ENCODE assay signal across 9 mouse cellular contexts in the genomic region with DNA sequence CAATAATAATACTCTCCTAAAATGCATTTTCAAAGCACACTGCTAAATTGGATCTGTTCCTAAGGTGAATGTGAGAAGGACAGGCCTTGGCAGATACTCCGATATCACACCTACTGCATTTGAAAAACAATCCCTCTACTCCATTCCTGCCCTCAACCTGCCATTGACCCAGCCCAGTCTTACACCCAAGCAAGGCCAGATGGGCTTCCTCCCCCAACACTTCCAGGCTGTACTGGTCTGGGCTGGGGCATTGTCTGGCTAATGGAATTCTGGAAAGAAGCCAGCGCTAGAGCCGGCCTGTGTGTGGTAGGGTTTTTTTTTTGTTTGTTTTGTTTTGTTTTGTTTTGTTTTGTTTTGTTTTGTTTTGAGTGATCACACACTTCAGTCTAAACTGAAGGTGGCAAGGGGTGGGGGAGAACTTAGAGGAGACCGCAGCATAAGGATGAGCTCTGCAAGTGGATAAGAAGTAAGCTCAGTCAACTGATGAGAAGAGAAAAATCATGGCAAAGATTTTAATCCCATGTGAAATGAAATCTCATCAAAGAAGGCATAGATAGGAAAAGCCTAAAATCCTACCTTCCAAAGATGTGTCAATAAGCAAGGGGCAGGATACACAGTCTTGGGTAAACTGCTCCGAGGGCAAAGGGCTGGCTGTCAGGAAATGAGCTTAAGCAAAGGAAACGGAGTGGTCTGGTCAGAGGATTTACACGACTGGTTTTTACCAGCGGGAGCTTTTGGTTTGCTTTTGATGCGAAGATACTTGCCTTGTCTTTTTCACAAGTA. TPM values are rescaled to one million over a fixed set of nuclear protein-coding genes. Genes with fewer than 3 reads are reported as not detected.
A peak's percentile ranks its signal among the peaks of the same experiment; 100 is the strongest.
DNase-seq lines count a peak whose midpoint lies in the region; ATAC-seq and TF ChIP-seq lines count a peak whose summit lies in the region.
"Had no signal": no experiment of that assay in that cellular context is flagged by ENCODE, and none has a peak within 500 bp of the region (broad histone marks: within the 10 kb centered on the region; RNA-seq: fewer than 3 reads in every experiment).

No protein-coding gene starts in this region.

- no peak overlapping the region for H3K4me3 ChIP-seq in embryonic facial prominence, embryonic 12.5 days
- H3K4me3 ChIP-seq in lung, postnatal 0 days (ENCODE audit: low read depth, low read length), result no peak overlapping the region

- DNase-seq in MN1 (ENCODE audit: low spot score), result peak; percentile 72
- DNase-seq in heart, postnatal 4 days, result peak; percentile 35
- DNase-seq in lung, postnatal 0 days (ENCODE audit: low spot score), result peak; percentile 70
- DNase-seq in right cerebral cortex, adult 2 months (ENCODE audit: low spot score in 2 of 2), result no peak
- DNase-seq in right cerebral cortex, postnatal 10 days (ENCODE audit: low spot score in 2 of 2), result no peak
- no peak for DNase-seq in thymus, postnatal 36 days
- DNase-seq in adrenal gland, adult 8-10 months, result no peak

- WGBS in embryonic facial prominence, embryonic 12.5 days, result 12% methylated on average over 9 of the region's 9 CpGs
- WGBS in lung, postnatal 0 days, result 14% methylated on average over 9 of the region's 9 CpGs

- H3K4me2 ChIP-seq in embryonic facial prominence, embryonic 12.5 days (replicated peaks), result no peak overlapping the region
- H3K4me2 ChIP-seq in lung, postnatal 0 days (replicated peaks; ENCODE audit: low read depth, low read length), result peak overlapping the region; percentile 34

- no peak for TF ChIP-seq CTCF in lung, postnatal 0 days (IDR thresholded peaks at IDR 0.05)

- H3K9me3 ChIP-seq in embryonic facial prominence, embryonic 12.5 days, result no peaks in the 10 kb centered on the region
- no peaks in the 10 kb centered on the region for H3K9me3 ChIP-seq in lung, postnatal 0 days (ENCODE audit: low read length)

- ATAC-seq in embryonic facial prominence, embryonic 12.5 days (ENCODE audit: insufficient number of reproducible peaks, insufficient read depth, low FRiP score, low TSS enrichment), result peak; percentile 47; the same call in 1 of the 2 replicates
- peak; percentile 85 for ATAC-seq in lung, postnatal 0 days

- 0 out of 2 replicates have a peak overlapping the region, but pooled peaks have one; percentile 3 for H3K27ac ChIP-seq in embryonic facial prominence, embryonic 12.5 days
- no peak overlapping the region for H3K27ac ChIP-seq in lung, postnatal 0 days (ENCODE audit: low read length)
- H3K27ac ChIP-seq: macrophage had no signal

- H3K9ac ChIP-seq in embryonic facial prominence, embryonic 12.5 days, result no peak overlapping the region
- no peak overlapping the region for H3K9ac ChIP-seq in lung, postnatal 0 days (replicated peaks; ENCODE audit: low read depth)

- H3K4me1 ChIP-seq in embryonic facial prominence, embryonic 12.5 days, result peaks cover 7% of the 10 kb centered on the region; the same call in 1 of the 2 replicates
- H3K4me1 ChIP-seq in lung, postnatal 0 days (ENCODE audit: insufficient read depth, low read depth, low read length), result no peaks in the 10 kb centered on the region

- no peaks in the 10 kb centered on the region for H3K27me3 ChIP-seq in embryonic facial prominence, embryonic 12.5 days
- no peaks in the 10 kb centered on the region for H3K27me3 ChIP-seq in lung, postnatal 0 days (replicated peaks; ENCODE audit: insufficient read depth, low read length)

- no peaks in the 10 kb centered on the region for H3K36me3 ChIP-seq in embryonic facial prominence, embryonic 12.5 days
- no peaks in the 10 kb centered on the region for H3K36me3 ChIP-seq in lung, postnatal 0 days (ENCODE audit: insufficient read depth, low read length)

- peak; percentile 13; the same call in 1 of the 2 replicates for TF ChIP-seq EP300 in lung, postnatal 0 days (IDR thresholded peaks at IDR 0.05)

RNA-seq across cellular contexts. Expression of gene Arl4a, which starts 39.6 kb away (rescaled TPM):
- 40.0 and 40.2 TPM in 2 replicates for polyA plus RNA-seq in embryonic facial prominence, embryonic 12.5 days (2016; fragmentation: Nextera tagmentation; extraction: Ambion mirVana)
- 10 to 100 TPM; 27.0 to 27.5 TPM for total RNA-seq in heart, postnatal 4 days (2021)
- polyA plus RNA-seq in lung, postnatal 0 days (2015; fragmentation: Nextera tagmentation; extraction: Ambion mirVana), result 42.2 and 48.7 TPM in 2 replicates
- total RNA-seq in adrenal gland, adult 8-10 months (2022), result 10 to 100 TPM; 21.6 to 46.9 (median 39.5) TPM

Comparison
In these comparisons a context has a peak if more than half of its experiments do, and no peak if none do; other contexts are left out.
1. DNase-seq: peak in MN1 (single experiment), heart, postnatal 4 days (single experiment) and lung, postnatal 0 days (single experiment); none in right cerebral cortex, adult 2 months (0 of 2), right cerebral cortex, postnatal 10 days (0 of 2), thymus, postnatal 36 days (0 of 2) and adrenal gland, adult 8-10 months (single experiment).